7 mouse cellular contexts compared by ENCODE assay signal in the genomic region with DNA sequence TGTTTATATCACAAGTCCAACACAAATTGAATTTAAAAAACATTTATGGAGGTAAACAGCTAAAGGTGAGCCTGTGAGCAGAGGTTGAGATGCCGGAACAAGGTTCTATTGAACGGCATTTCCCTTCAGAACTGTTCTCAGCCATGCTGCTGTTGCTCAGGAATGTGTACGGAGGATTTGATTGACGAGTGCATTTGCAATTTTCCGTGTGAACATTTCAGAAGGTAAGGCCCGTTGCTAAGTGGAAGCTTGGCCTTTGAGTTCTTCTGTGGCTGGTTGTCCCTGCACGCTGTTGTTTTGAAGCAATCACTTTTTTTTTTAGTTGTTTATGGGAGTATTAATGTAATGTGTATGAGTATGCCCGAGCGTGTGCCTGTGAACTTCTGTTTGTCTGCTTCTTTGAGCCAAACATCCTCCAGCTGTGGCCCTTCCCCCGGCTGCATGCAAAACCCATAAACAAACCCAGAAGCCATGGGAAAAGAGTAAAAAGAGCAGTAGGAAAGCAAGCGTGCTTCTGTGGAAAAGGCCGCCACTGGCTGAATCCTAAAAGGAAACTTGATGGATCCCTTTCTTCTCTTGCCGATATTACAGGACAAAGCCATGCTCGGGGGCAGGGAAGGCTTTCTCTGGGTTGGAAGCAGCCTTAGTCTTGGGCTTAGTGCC.
DNase-seq lines count a peak whose midpoint lies in the region; ATAC-seq and TF ChIP-seq lines count a peak whose summit lies in the region.

No protein-coding gene starts in this region.

- no peak overlapping the region for H3K4me3 ChIP-seq in forebrain, embryonic 12.5 days (replicated peaks)
- no peak overlapping the region for H3K4me3 ChIP-seq in hindbrain, postnatal 0 days (ENCODE audit: low read length)
- 0 out of 2 replicates have a peak overlapping the region, but pooled peaks have one; percentile 9 for H3K4me3 ChIP-seq in midbrain, embryonic 12.5 days

- DNase-seq in embryo, embryonic 10.5 days (ENCODE audit: low spot score) = peak; percentile 59
- DNase-seq in hindbrain, postnatal 0 days (ENCODE audit: low spot score) = peak; percentile 27
- no peak for DNase-seq in right cerebral cortex, adult 2 months (ENCODE audit: low spot score in 2 of 2)
- DNase-seq in left cerebral cortex, adult 11 months (ENCODE audit: low spot score) = no peak
- DNase-seq in frontal cortex, postnatal 10 days (ENCODE audit: low spot score in 2 of 2) = no peak

- H3K27me3 ChIP-seq in forebrain, embryonic 12.5 days = no peaks in the 10 kb centered on the region
- H3K27me3 ChIP-seq in hindbrain, postnatal 0 days (ENCODE audit: insufficient read depth, low read length) = no peaks in the 10 kb centered on the region
- H3K27me3 ChIP-seq in midbrain, embryonic 12.5 days = no peaks in the 10 kb centered on the region

- 5% methylated on average over 14 of the region's 14 CpGs for WGBS in forebrain, embryonic 12.5 days
- WGBS in hindbrain, postnatal 0 days = 9% methylated on average over 14 of the region's 14 CpGs
- WGBS in midbrain, embryonic 12.5 days = 9% methylated on average over 14 of the region's 14 CpGs

- H3K4me2 ChIP-seq in forebrain, embryonic 12.5 days = peak overlapping the region; percentile 40
- H3K4me2 ChIP-seq in hindbrain, postnatal 0 days (ENCODE audit: low read depth, low read length) = peak overlapping the region; percentile 33
- peak overlapping the region; percentile 33 for H3K4me2 ChIP-seq in midbrain, embryonic 12.5 days (replicated peaks)

- no peaks in the 10 kb centered on the region for H3K9me3 ChIP-seq in forebrain, embryonic 12.5 days
- no peaks in the 10 kb centered on the region for H3K9me3 ChIP-seq in hindbrain, postnatal 0 days (ENCODE audit: low read length)
- H3K9me3 ChIP-seq in midbrain, embryonic 12.5 days = no peaks in the 10 kb centered on the region

- H3K4me1 ChIP-seq in forebrain, embryonic 12.5 days = peaks cover 57% of the 10 kb centered on the region
- peaks cover 18% of the 10 kb centered on the region for H3K4me1 ChIP-seq in hindbrain, postnatal 0 days (ENCODE audit: insufficient read depth, low read length)
- H3K4me1 ChIP-seq in midbrain, embryonic 12.5 days = peaks cover 58% of the 10 kb centered on the region

- no peaks in the 10 kb centered on the region for H3K36me3 ChIP-seq in forebrain, embryonic 12.5 days (replicated peaks)
- H3K36me3 ChIP-seq in hindbrain, postnatal 0 days (ENCODE audit: insufficient read depth, low read length) = no peaks in the 10 kb centered on the region
- H3K36me3 ChIP-seq in midbrain, embryonic 12.5 days = no peaks in the 10 kb centered on the region

- TF ChIP-seq CTCF in hindbrain, postnatal 0 days (IDR thresholded peaks at IDR 0.05; ENCODE audit: low read depth) = no peak

- ATAC-seq in forebrain, embryonic 12.5 days (ENCODE audit: low FRiP score) = no peak
- no peak; the same call in 1 of the 2 replicates for ATAC-seq in hindbrain, postnatal 0 days
- ATAC-seq in midbrain, embryonic 12.5 days (ENCODE audit: low FRiP score, low read depth) = no peak

- no peak overlapping the region for H3K9ac ChIP-seq in forebrain, embryonic 12.5 days
- H3K9ac ChIP-seq in hindbrain, postnatal 0 days (replicated peaks; ENCODE audit: low read length) = no peak overlapping the region
- H3K9ac ChIP-seq in midbrain, embryonic 12.5 days (replicated peaks) = peak overlapping the region; percentile 34; the same call in 1 of the 2 replicates

- peak overlapping the region; percentile 87 for H3K27ac ChIP-seq in forebrain, embryonic 12.5 days
- H3K27ac ChIP-seq in hindbrain, postnatal 0 days = peak overlapping the region; percentile 73
- H3K27ac ChIP-seq in midbrain, embryonic 12.5 days (replicated peaks) = peak overlapping the region; percentile 81

Comparison
In these comparisons a context has a peak if more than half of its experiments do, and no peak if none do; other contexts are left out.
1. DNase-seq: peak in embryo, embryonic 10.5 days (single experiment) and hindbrain, postnatal 0 days (single experiment); none in right cerebral cortex, adult 2 months (0 of 2), left cerebral cortex, adult 11 months (single experiment) and frontal cortex, postnatal 10 days (0 of 2).
2. Peak in every context shown above with its lines, with median percentiles within 50 percentile points of each other: H3K27ac ChIP-seq and H3K4me2 ChIP-seq.